Mouse (Mus musculus) bone marrow, adult 2 months (tissue): ENCODE results near the gene Fam213b.
A peak's percentile ranks its signal among the peaks of the same experiment; 100 is the strongest.

Experiments used
- CTCF ChIP-seq: fragments of 200-500 bp; IDR thresholded peaks from 2 replicates; pipeline ENCODE4 v1.5.1; 2011; ENCODE audit warnings: low read length, control low read depth; ENCODE audit not compliant: control insufficient read depth, insufficient read depth
- POLR2A ChIP-seq: fragments of 200-500 bp; IDR thresholded peaks from 2 replicates; pipeline ENCODE4 v1.6.1; 2011; ENCODE audit warnings: low read depth, mild to moderate bottlenecking, control low read depth, low read length, borderline replicate concordance; ENCODE audit not compliant: control insufficient read depth

GRCm38 (mm10) chr4:154911644-154912043 lies 12.7 kb upstream of the Fam213b start:
- no peak for TF ChIP-seq CTCF
- 0 out of 2 replicates have a peak, but pooled peaks have one; percentile 18 for TF ChIP-seq POLR2A
